Comparison of ENCODE assay signal across 8 mouse cellular contexts in genomic region chr5:115301615-115302014, GRCm38 (mm10). TPM values are rescaled to one million over a fixed set of nuclear protein-coding genes. Genes with fewer than 3 reads are reported as not detected.
DNase-seq lines count a peak whose midpoint lies in the region; ATAC-seq and TF ChIP-seq lines count a peak whose summit lies in the region.

No protein-coding gene starts in this region.

- no peak for ATAC-seq in lung, embryonic 14.5 days (ENCODE audit: insufficient read depth)
- 0 out of 2 replicates have a peak, but pooled peaks have one; percentile 0 for ATAC-seq in kidney, embryonic 16.5 days (ENCODE audit: low FRiP score, low TSS enrichment)
- no peak for ATAC-seq in neural tube, embryonic 13.5 days (ENCODE audit: low read depth)

- no peaks in the 10 kb centered on the region for H3K27me3 ChIP-seq in lung, embryonic 14.5 days (ENCODE audit: insufficient read depth, low read length)
- peaks cover 13% of the 10 kb centered on the region for H3K27me3 ChIP-seq in forebrain, embryonic 10.5 days (ENCODE audit: poor library complexity, severe bottlenecking)
- H3K27me3 ChIP-seq in kidney, embryonic 16.5 days (ENCODE audit: insufficient read depth, low read length) = no peaks in the 10 kb centered on the region
- no peaks in the 10 kb centered on the region for H3K27me3 ChIP-seq in neural tube, embryonic 13.5 days

- no peaks in the 10 kb centered on the region for H3K9me3 ChIP-seq in lung, embryonic 14.5 days (ENCODE audit: low read depth, low read length)
- H3K9me3 ChIP-seq in forebrain, embryonic 10.5 days = no peaks in the 10 kb centered on the region
- H3K9me3 ChIP-seq in kidney, embryonic 16.5 days (ENCODE audit: low read length) = no peaks in the 10 kb centered on the region
- H3K9me3 ChIP-seq in neural tube, embryonic 13.5 days = no peaks in the 10 kb centered on the region

- peak overlapping the region; percentile 81 for H3K27ac ChIP-seq in lung, embryonic 14.5 days (ENCODE audit: low read depth)
- H3K27ac ChIP-seq in forebrain, embryonic 10.5 days = peak overlapping the region; percentile 94
- peak overlapping the region; percentile 74 for H3K27ac ChIP-seq in kidney, embryonic 16.5 days (ENCODE audit: low read length)
- H3K27ac ChIP-seq in neural tube, embryonic 13.5 days (replicated peaks) = peak overlapping the region; percentile 96

- TF ChIP-seq CTCF in lung, embryonic 14.5 days (IDR thresholded peaks at IDR 0.05; ENCODE audit: low read depth) = no peak

- intact Hi-C loops in gastrocnemius, postnatal 36 days (cut with DNase I) = loop anchor here (5.0 kb wide), 1 partner anchor 141 kb away; no protein-coding TSS in a partner anchor

- peak overlapping the region; percentile 89 for H3K4me3 ChIP-seq in lung, embryonic 14.5 days (ENCODE audit: low read depth, low read length)
- peak overlapping the region; percentile 91 for H3K4me3 ChIP-seq in forebrain, embryonic 10.5 days
- H3K4me3 ChIP-seq in kidney, embryonic 16.5 days (ENCODE audit: low read length) = peak overlapping the region; percentile 94
- peak overlapping the region; percentile 70 for H3K4me3 ChIP-seq in neural tube, embryonic 13.5 days

- DNase-seq in lung, embryonic 14.5 days = no peak
- DNase-seq in lung, postnatal 36 days = no peak
- DNase-seq in forebrain, embryonic 10.5 days (ENCODE audit: extremely low spot score, low spot score) = no peak
- DNase-seq in gastrocnemius, postnatal 36 days = no peak
- DNase-seq in gastrocnemius, adult 18-20 months (ENCODE audit: low spot score) = no peak
- DNase-seq in embryo, embryonic 11 days = no peak

- H3K4me2 ChIP-seq in lung, embryonic 14.5 days = peak overlapping the region; percentile 83
- H3K4me2 ChIP-seq in kidney, embryonic 16.5 days (replicated peaks; ENCODE audit: low read depth, low read length) = peak overlapping the region; percentile 62
- peak overlapping the region; percentile 77 for H3K4me2 ChIP-seq in neural tube, embryonic 13.5 days

- H3K9ac ChIP-seq in lung, embryonic 14.5 days = peak overlapping the region; percentile 63
- H3K9ac ChIP-seq in kidney, embryonic 16.5 days (replicated peaks; ENCODE audit: low read length) = peak overlapping the region; percentile 70
- peak overlapping the region; percentile 69 for H3K9ac ChIP-seq in neural tube, embryonic 13.5 days

- WGBS in lung, embryonic 14.5 days = 13% methylated on average over 13 of the region's 13 CpGs
- 32% methylated on average over 13 of the region's 13 CpGs for WGBS in forebrain, embryonic 10.5 days
- WGBS in kidney, embryonic 16.5 days = 17% methylated on average over 13 of the region's 13 CpGs
- 34% methylated on average over 13 of the region's 13 CpGs for WGBS in neural tube, embryonic 13.5 days

- H3K36me3 ChIP-seq in lung, embryonic 14.5 days (ENCODE audit: insufficient read depth) = peaks cover 29% of the 10 kb centered on the region
- H3K36me3 ChIP-seq in forebrain, embryonic 10.5 days (replicated peaks) = peaks cover 30% of the 10 kb centered on the region
- peaks cover 24% of the 10 kb centered on the region for H3K36me3 ChIP-seq in kidney, embryonic 16.5 days (ENCODE audit: insufficient read depth, low read length)
- H3K36me3 ChIP-seq in neural tube, embryonic 13.5 days = peaks cover 24% of the 10 kb centered on the region

- H3K4me1 ChIP-seq in lung, embryonic 14.5 days (ENCODE audit: insufficient read depth) = peaks cover 15% of the 10 kb centered on the region
- peaks cover 37% of the 10 kb centered on the region for H3K4me1 ChIP-seq in forebrain, embryonic 10.5 days
- H3K4me1 ChIP-seq in kidney, embryonic 16.5 days (ENCODE audit: insufficient read depth, low read length) = peaks cover 24% of the 10 kb centered on the region
- peaks cover 39% of the 10 kb centered on the region for H3K4me1 ChIP-seq in neural tube, embryonic 13.5 days (replicated peaks)

RNA-seq across cellular contexts. Expression of gene Dynll1, which starts 0.8 kb away (rescaled TPM):
- polyA plus RNA-seq in lung, embryonic 14.5 days (2014; fragmentation: Nextera tagmentation; extraction: Ambion mirVana) = 1,568 and 1,614 TPM in 2 replicates
- 1,650 and 1,695 TPM in 2 replicates for polyA plus RNA-seq in forebrain, embryonic 10.5 days (2016; fragmentation: Nextera tagmentation; extraction: Ambion mirVana)
- 1,559 and 1,634 TPM in 2 replicates for polyA plus RNA-seq in kidney, embryonic 16.5 days (2015; fragmentation: Nextera tagmentation; extraction: Ambion mirVana)
- polyA plus RNA-seq in neural tube, embryonic 13.5 days (2015; fragmentation: Nextera tagmentation; extraction: Ambion mirVana) = 1,475 and 1,543 TPM in 2 replicates
- total RNA-seq in gastrocnemius, postnatal 36 days (2021) = 10 to 100 TPM; 51.5 to 76.5 TPM
- 10 to 100 TPM; 44.1 to 75.5 TPM for total RNA-seq in gastrocnemius, adult 18-20 months (2021)

RNA-seq across cellular contexts. Expression of gene Coq5, which starts 22.1 kb away (rescaled TPM):
- 39.2 and 40.7 TPM in 2 replicates for polyA plus RNA-seq in lung, embryonic 14.5 days (2014; fragmentation: Nextera tagmentation; extraction: Ambion mirVana)
- polyA plus RNA-seq in forebrain, embryonic 10.5 days (2016; fragmentation: Nextera tagmentation; extraction: Ambion mirVana) = 58.7 and 58.8 TPM in 2 replicates
- polyA plus RNA-seq in kidney, embryonic 16.5 days (2015; fragmentation: Nextera tagmentation; extraction: Ambion mirVana) = 54.3 and 55.8 TPM in 2 replicates
- 49.9 and 58.7 TPM in 2 replicates for polyA plus RNA-seq in neural tube, embryonic 13.5 days (2015; fragmentation: Nextera tagmentation; extraction: Ambion mirVana)
- total RNA-seq in gastrocnemius, postnatal 36 days (2021) = 10 to 100 TPM; 86.7 to 87.0 TPM
- total RNA-seq in gastrocnemius, adult 18-20 months (2021) = 10 to 100 TPM; 81.3 to 91.7 TPM

RNA-seq across cellular contexts. Expression of gene Srsf9, which starts 25.4 kb away (rescaled TPM):
- 286 and 291 TPM in 2 replicates for polyA plus RNA-seq in lung, embryonic 14.5 days (2014; fragmentation: Nextera tagmentation; extraction: Ambion mirVana)
- polyA plus RNA-seq in forebrain, embryonic 10.5 days (2016; fragmentation: Nextera tagmentation; extraction: Ambion mirVana) = 399 and 417 TPM in 2 replicates
- polyA plus RNA-seq in kidney, embryonic 16.5 days (2015; fragmentation: Nextera tagmentation; extraction: Ambion mirVana) = 208 and 258 TPM in 2 replicates
- polyA plus RNA-seq in neural tube, embryonic 13.5 days (2015; fragmentation: Nextera tagmentation; extraction: Ambion mirVana) = 170 and 220 TPM in 2 replicates
- 10 to 100 TPM; 10.7 to 11.0 TPM for total RNA-seq in gastrocnemius, postnatal 36 days (2021)
- 10 to 100 TPM in 1 of 2 experiments, 1 to 10 TPM in 1; 9.6 to 13.2 TPM for total RNA-seq in gastrocnemius, adult 18-20 months (2021)

RNA-seq across cellular contexts. Expression of gene Rnf10, which starts 28.9 kb away (rescaled TPM):
- polyA plus RNA-seq in lung, embryonic 14.5 days (2014; fragmentation: Nextera tagmentation; extraction: Ambion mirVana) = 92.5 and 97.2 TPM in 2 replicates
- polyA plus RNA-seq in forebrain, embryonic 10.5 days (2016; fragmentation: Nextera tagmentation; extraction: Ambion mirVana) = 119 and 132 TPM in 2 replicates
- 122 and 134 TPM in 2 replicates for polyA plus RNA-seq in kidney, embryonic 16.5 days (2015; fragmentation: Nextera tagmentation; extraction: Ambion mirVana)
- polyA plus RNA-seq in neural tube, embryonic 13.5 days (2015; fragmentation: Nextera tagmentation; extraction: Ambion mirVana) = 185 and 190 TPM in 2 replicates
- total RNA-seq in gastrocnemius, postnatal 36 days (2021) = 100 to 1,000 TPM; 243 to 279 TPM
- total RNA-seq in gastrocnemius, adult 18-20 months (2021) = 100 to 1,000 TPM; 275 to 312 TPM

RNA-seq across cellular contexts. Expression of gene Gatc, which starts 39.4 kb away (rescaled TPM):
- polyA plus RNA-seq in lung, embryonic 14.5 days (2014; fragmentation: Nextera tagmentation; extraction: Ambion mirVana) = 35.0 and 37.5 TPM in 2 replicates
- polyA plus RNA-seq in forebrain, embryonic 10.5 days (2016; fragmentation: Nextera tagmentation; extraction: Ambion mirVana) = 37.6 and 40.2 TPM in 2 replicates
- 25.2 and 32.0 TPM in 2 replicates for polyA plus RNA-seq in kidney, embryonic 16.5 days (2015; fragmentation: Nextera tagmentation; extraction: Ambion mirVana)
- polyA plus RNA-seq in neural tube, embryonic 13.5 days (2015; fragmentation: Nextera tagmentation; extraction: Ambion mirVana) = 36.7 and 41.1 TPM in 2 replicates
- total RNA-seq in gastrocnemius, postnatal 36 days (2021) = 10 to 100 TPM; 22.0 to 22.2 TPM
- total RNA-seq in gastrocnemius, adult 18-20 months (2021) = 10 to 100 TPM; 23.6 to 24.7 TPM
